Mouse (Mus musculus): Measurements from ENCODE around the gene B4galt3. TPM values are rescaled to one million over a fixed set of nuclear protein-coding genes. Genes with fewer than 3 reads are reported as not detected.
"Not testable (repeated sequence)": the region's sequence is repeated elsewhere in the genome, so short reads cannot be mapped to it uniquely, and the experiment has no call there.

Gene B4galt3
- polyA plus RNA-seq, 1 experiment, result 74.6 TPM

- no peak for DNase-seq (ENCODE audit: low spot score)
Measured at GRCm38 (mm10) chr1:171240911-171241310, 29.2 kb upstream of the B4galt3 start.

GRCm38 (mm10) chr1:171241952-171242351 is 28.2 kb upstream of the B4galt3 start:
- DNase-seq (ENCODE audit: low spot score), result not testable (repeated sequence)

- no peak for DNase-seq (ENCODE audit: low spot score)
Measured at GRCm38 (mm10) chr1:171245353-171245752, 24.8 kb upstream of the B4galt3 start.

GRCm38 (mm10) chr1:171246709-171247452 is 23.2 kb upstream of the B4galt3 start:
- DNase-seq (ENCODE audit: low spot score), result peak; percentile 95

GRCm38 (mm10) chr1:171247453-171247841 is 22.7 kb upstream of the B4galt3 start:
- DNase-seq (ENCODE audit: low spot score), result no peak

- no peak for DNase-seq (ENCODE audit: low spot score)
Measured at GRCm38 (mm10) chr1:171247916-171248315, 22.2 kb upstream of the B4galt3 start.

GRCm38 (mm10) chr1:171248386-171249226 is 21.5 kb upstream of the B4galt3 start:
- DNase-seq (ENCODE audit: low spot score), result no peak

GRCm38 (mm10) chr1:171249913-171250600 is 20.1 kb upstream of the B4galt3 start, which contains the start of gene Adamts4:
Adamts4 (plus strand) TSS chr1:171250421.
- no peak for DNase-seq (ENCODE audit: low spot score)

- DNase-seq (ENCODE audit: low spot score), result no peak
Measured at GRCm38 (mm10) chr1:171250680-171251593, 19.2 kb upstream of the B4galt3 start, which contains the start of gene Ndufs2. Ndufs2 (minus strand) TSS chr1:171251388.

- no peak for DNase-seq (ENCODE audit: low spot score)
Measured at GRCm38 (mm10) chr1:171251594-171252324, 18.4 kb upstream of the B4galt3 start.

- no peak for DNase-seq (ENCODE audit: low spot score)
Measured at GRCm38 (mm10) chr1:171252415-171252814, 17.7 kb upstream of the B4galt3 start.

- DNase-seq (ENCODE audit: low spot score), result no peak
Measured at GRCm38 (mm10) chr1:171256095-171256818, 13.9 kb upstream of the B4galt3 start.

- no peak for DNase-seq (ENCODE audit: low spot score)
Measured at GRCm38 (mm10) chr1:171256937-171257548, 13.1 kb upstream of the B4galt3 start.

GRCm38 (mm10) chr1:171257781-171258180 is 12.3 kb upstream of the B4galt3 start:
- DNase-seq (ENCODE audit: low spot score), result no peak

- no peak for DNase-seq (ENCODE audit: low spot score)
Measured at GRCm38 (mm10) chr1:171258921-171259320, 11.2 kb upstream of the B4galt3 start.

- DNase-seq (ENCODE audit: low spot score), result no peak
Measured at GRCm38 (mm10) chr1:171260316-171260715, 9.8 kb upstream of the B4galt3 start.

- DNase-seq (ENCODE audit: low spot score), result no peak
Measured at GRCm38 (mm10) chr1:171262594-171263130, 7.5 kb upstream of the B4galt3 start.

- DNase-seq (ENCODE audit: low spot score), result no peak
Measured at GRCm38 (mm10) chr1:171263185-171263611, 6.9 kb upstream of the B4galt3 start.

All from urinary bladder, adult 2 months (tissue).